Mouse (Mus musculus): ENCODE results near the gene Grifin.

Gene Grifin

GRCm38 (mm10) chr5:140564896-140565295 lies at the start of gene Grifin:
TSS of gene Grifin (minus strand) at chr5:140565071.
- DNase-seq, result no peak

- DNase-seq, result no peak
These were observed 49.3 kb upstream of the Grifin start for GRCm38 (mm10) chr5:140614141-140614540.

DNA sequence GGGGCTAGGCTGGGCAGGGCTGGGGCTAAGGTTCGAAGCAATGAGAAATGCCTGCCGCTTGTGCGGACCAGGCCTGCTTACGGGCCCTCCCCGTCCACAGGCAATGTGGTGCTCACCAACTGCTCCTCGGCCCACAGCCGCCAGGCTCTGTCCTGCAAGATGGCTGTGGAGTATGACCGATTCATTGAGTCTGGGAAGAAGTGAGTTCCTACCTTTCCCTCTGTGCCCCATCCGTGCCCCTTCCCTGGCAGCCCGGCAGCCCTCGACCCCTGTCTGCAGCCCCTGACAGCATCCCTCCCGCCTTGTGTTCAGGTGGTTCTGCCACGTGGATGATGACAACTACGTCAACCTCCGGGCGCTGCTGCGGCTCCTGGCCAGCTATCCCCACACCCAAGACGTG lies 47.3 kb upstream of the Grifin start:
- no peak for DNase-seq

DNA sequence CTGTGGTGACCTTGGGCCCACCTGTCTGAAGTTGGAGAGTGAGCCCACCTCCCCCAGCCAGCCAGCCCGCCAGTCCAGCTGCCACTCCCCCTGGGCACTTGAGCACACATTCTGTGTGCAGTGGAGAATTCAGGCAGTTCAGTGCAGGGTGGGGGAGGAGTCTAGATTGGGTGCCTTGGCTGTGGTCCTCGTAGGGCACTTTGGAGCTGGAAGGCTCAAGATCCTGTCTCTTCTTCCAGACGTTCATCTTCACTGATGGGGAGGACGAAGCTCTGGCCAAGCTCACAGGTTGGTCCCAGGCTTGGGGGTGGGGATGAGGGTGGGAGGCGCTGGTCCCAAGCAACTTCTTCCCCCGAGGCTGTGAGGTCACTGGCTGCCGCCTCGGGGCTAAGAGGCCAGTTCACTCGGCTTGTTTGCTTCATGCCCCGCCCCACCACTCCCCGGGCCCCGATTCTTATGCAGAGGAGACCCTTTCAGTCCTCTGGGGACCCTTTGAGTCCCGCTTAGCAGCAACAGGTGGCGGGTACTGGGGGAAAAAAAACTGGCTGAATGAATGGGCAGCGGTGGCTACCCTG lies 46.8 kb upstream of the Grifin start:
- DNase-seq, result no peak

DNA sequence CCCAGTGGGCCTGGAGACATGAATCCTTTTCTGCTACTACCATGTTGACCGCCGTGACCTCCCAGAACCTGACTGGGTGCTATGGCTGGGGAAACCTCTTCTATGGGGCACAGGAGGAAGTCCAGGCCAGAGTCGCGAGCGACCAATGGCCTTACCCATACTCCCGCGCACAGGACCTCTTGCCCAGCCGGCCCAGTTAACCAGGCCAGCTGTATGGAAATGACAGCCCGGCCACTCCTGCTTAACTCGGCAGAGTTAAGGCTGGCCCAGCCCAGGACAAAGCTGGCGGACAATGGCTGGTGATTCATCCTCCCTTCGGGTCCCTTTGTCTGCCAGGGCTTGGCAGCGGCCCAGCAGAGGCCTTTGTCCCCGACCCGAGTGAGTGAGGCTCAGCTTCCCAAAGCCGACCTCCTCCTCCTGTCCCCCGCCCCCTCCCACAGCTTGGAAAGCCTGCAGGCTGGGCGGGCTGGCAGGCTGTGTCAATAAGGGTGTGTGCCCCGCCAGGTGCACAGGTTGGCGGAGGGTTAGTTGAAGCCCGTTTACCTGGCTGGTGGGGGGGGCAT lies 46.2 kb upstream of the Grifin start:
- peak; percentile 27 for DNase-seq

DNA sequence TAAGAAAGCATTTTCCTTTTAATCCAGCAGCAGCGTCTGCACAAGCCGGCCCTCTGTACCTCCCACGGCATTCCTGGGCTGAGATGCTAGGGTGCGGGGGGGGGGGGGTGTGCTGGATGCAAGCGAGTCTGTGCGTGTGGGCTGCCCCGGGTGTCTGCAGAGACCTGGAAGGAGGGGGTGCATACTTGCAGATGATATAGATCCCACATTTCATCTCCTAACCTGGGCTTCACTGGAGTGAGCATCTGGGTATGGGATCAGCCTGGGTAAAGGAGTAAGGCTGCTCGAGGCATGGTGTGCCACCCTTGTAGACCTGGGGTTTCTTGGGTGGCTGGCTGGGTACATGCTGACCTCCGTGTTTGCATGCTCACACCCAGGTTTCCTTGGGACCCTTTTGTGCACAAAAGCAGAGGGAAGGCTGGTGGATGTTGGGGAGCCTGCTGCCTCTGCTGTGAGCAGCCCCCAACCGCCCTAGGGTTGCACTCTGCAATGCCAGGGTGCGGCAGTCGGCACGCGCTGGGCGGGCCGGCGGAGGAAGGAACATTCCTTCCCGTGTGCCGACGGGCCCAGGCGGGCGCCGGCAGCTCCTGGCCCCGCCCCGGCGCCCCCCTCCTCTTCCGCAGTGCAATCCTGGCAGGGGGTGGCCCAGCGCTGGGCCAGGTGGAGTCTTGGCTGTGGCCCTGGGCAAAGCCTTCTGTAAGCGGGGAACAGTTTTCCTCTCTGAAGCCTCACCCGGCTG lies 45.6 kb upstream of the Grifin start:
- no peak for DNase-seq

DNA sequence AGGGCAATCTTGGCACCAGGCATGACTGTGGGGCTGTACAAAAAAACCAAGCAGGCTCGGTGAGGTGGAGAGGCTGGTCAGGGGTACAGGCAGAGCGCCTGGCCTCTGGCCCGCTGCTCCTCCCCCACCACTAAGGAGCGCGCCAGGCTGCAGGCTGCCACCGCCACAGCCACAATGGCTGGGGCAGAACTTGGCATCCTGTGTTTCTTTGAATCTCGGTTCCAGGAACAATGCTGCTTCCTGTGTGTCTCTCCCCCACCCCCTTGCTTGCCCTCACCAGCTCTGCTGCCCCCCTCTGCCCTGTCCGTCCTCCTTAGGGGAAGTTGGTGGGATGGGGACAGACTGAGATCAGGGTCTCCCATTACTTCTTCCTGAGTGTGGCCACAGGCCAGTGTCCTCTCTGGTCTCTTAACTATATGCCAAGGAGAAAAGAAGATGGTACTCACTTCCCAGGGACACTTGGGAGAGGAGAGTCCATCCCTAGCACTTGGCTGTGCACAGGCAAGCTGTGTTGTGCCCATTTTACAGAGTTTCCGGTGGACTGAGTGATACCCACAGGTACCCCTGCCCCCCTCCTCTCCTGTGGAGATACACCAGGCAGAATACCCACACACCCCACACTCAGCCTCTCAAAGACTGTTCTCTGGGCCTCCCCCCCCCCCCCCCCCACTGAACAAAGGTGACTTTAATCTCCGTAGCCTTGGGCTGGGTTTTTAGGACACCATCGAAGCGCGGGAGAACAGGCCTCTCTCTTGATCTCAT lies 44.8 kb upstream of the Grifin start:
- no peak for DNase-seq

- DNase-seq, result no peak
These were observed 43.8 kb upstream of the Grifin start for GRCm38 (mm10) chr5:140608634-140609015.

- no peak for DNase-seq
These were observed 43.2 kb upstream of the Grifin start for GRCm38 (mm10) chr5:140607836-140608633.

DNA sequence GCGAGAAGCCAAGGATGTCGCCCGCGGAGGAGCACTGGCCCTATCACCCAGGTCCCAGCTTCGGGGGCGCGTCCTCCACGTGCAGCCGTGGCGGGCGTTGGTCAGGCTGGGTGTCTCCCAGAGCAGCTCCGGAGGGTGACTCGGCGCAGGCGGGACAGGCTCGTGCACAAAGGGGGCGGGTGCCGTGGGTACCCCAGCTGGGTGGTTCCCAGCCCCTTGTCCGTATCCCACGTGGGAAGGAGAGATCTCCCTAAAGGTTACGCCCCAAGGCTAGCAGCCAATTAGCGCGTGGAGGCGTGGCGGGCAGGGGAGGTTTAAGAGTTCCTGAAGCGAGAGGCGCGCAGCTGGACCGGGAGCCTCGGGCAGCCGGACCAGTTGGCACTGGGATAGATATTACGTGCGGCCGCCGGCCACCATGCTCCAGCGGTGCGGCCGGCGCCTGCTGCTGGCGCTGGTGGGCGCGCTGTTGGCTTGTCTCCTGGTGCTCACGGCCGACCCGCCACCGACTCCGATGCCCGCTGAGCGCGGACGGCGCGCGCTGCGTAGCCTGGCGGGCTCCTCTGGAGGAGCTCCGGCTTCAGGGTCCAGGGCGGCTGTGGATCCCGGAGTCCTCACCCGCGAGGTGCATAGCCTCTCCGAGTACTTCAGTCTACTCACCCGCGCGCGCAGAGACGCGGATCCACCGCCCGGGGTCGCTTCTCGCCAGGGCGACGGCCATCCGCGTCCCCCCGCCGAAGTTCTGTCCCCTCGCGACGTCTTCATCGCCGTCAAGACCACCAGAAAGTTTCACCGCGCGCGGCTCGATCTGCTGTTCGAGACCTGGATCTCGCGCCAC lies 42.3 kb upstream of the Grifin start, which contains the start of gene Lfng:
Gene Lfng (plus strand): TSS at position 320 of the 835 bp plus-strand sequence.
- peak; percentile 20 for DNase-seq

GRCm38 (mm10) chr5:140606386-140606785 lies 41.5 kb upstream of the Grifin start:
- DNase-seq, result no peak

DNA sequence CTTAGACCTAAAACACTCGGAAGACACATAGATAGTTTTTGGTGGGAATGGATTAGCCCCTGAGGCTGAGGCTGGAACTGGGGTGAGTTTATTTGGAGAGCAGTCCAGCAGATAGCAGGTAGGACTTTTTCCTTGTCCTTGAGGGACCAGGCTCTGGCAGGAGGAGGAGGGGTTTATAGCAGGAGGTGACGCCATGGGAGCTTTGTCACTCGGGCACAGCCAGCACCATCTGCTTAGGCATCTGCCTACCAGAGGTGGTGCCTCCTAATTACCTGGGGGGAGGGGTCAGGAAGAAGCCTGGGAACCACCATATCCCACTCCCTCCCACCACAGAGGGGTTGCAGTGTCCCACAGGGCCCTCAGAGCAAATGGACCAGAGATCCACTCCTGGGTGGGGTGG lies 40.4 kb upstream of the Grifin start:
- no peak for DNase-seq

DNA sequence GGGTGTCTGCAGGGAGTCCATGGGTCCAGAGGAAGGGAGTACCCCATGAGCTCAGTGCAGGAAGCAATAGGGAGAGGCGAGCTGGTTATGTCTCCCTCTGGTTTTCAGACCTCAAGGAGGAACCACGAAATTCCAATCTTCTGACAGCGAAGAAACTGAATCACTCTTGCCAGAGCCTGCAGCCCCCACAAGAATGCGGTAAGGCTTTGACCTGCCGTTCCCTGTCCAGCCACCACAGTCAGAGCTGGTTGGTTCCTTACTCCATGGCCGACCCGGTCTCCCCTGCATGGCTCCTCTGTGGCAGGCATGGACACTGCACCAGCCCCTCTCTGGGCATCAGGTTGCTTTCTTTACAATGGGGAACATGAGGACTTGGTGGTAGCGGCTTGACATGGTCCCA lies 39.5 kb upstream of the Grifin start:
- DNase-seq, result no peak

DNA sequence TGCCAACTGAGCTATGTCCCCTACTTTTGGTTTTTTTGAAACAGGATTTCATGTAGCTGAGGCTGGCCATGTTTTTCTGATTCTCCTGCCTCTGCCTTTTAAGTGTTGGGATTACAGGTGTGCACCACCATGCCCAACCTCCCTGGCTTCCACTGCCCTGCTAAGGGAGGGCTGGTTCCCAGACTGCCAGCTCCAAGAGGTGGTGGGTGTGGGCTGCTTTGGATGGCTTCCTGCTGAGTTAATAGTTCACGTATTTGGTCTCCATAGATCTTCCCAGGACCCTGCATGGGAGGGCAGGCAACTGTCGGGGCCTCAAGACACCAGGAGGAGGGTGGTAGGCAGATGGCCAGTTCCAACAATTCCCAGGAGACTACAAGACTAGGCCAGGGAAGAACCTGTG lies 37.7 kb upstream of the Grifin start:
- no peak for DNase-seq

DNA sequence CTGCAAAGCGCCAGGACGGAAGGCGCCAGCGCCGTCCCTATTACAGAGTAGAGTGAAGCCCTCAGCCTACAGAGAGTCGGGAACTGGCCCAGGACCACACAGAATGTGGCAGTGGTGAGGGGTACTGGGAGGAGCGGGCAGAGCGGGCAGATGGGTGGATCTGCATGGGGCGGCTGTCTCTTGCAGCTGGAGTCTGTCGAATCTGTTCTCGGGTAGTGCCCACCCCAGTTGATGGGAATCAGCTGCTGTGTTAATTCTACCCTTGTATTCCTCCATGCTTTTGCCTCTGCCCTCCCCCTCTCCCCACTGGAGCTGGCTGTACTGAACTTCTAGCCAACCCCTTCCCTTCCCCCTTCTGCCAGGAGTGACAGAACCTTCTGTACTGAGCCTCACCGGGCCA lies 36.8 kb upstream of the Grifin start:
- no peak for DNase-seq

- no peak for DNase-seq
These were observed 35.1 kb upstream of the Grifin start for GRCm38 (mm10) chr5:140599939-140600338.

GRCm38 (mm10) chr5:140597787-140598186 lies 32.9 kb upstream of the Grifin start:
- DNase-seq, result no peak

- DNase-seq, result no peak
These were observed 32.2 kb upstream of the Grifin start for GRCm38 (mm10) chr5:140596927-140597588.

GRCm38 (mm10) chr5:140596426-140596825 lies 31.6 kb upstream of the Grifin start:
- DNase-seq, result no peak

DNA sequence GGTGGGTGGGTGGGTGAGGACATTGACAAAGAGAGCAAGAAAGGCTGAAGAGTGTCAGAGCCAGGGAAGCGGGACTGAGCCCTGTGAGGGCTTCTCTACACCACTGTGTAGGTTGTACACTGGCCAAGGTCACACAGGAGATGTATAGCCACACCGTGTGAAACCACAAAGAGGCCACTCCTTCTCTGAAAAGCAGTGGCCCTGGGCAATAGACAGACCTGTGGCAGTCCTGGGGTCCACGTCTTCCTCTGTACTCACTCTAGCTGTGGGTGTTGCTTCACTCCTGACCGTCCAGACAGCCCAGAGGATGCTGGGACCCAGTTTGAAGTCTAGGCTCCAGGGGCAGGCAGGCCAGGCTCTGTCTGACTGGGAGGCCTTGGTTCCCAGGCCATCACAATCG lies 30.0 kb upstream of the Grifin start:
- no peak for DNase-seq

GRCm38 (mm10) chr5:140589082-140589774 lies 24.4 kb upstream of the Grifin start:
- no peak for DNase-seq

All from cerebellum, adult 8-10 months (tissue).